Mouse (Mus musculus) ES-E14 (cell line): ENCODE data around the gene Rps6ka5. TPM values are rescaled to one million over a fixed set of nuclear protein-coding genes. Genes with fewer than 3 reads are reported as not detected.
A peak's percentile ranks its signal among the peaks of the same experiment; 100 is the strongest.

Experiments used
- DNase-seq: peaks from one replicate; pipeline ENCODE4 v3.0.0-alpha.2; 2013; ENCODE audit warnings: low read depth, low spot score
- H3K27ac ChIP-seq: 2 replicates; pipeline ENCODE4 v1.5.1; 2012; ENCODE audit warnings: low read depth, mild to moderate bottlenecking, low read length, moderate library complexity, mixed read lengths; ENCODE audit not compliant: poor library complexity, insufficient read depth, severe bottlenecking
- H3K36me3 ChIP-seq: 2 replicates; pipeline ENCODE4 v1.6.1; 2012; ENCODE audit warnings: mild to moderate bottlenecking, low read length, moderate library complexity, mixed read lengths; ENCODE audit not compliant: control insufficient read depth, poor library complexity, insufficient read depth, severe bottlenecking
- H3K4me1 ChIP-seq, 2 experiments: fragments of 150-350 bp in 1 of 2; sonication (generic) in 1 of 2; 2 replicates each; pipeline ENCODE4 v1.6.1; 2012; ENCODE audit warnings: low read length in 2 of 2, mild to moderate bottlenecking in 1 of 2, mixed read lengths in 1 of 2; ENCODE audit not compliant: control insufficient read depth in 2 of 2, insufficient read depth in 2 of 2, poor library complexity in 1 of 2
- H3K4me3 ChIP-seq, 2 experiments: fragments of 150-350 bp in 1 of 2; sonication (generic) in 1 of 2; 2 replicates each; pipeline ENCODE4 v1.5.1; 2012; ENCODE audit warnings: low read length in 2 of 2, low read depth in 1 of 2, mild to moderate bottlenecking in 1 of 2, mixed read lengths in 1 of 2; ENCODE audit not compliant: insufficient read depth in 1 of 2, poor library complexity in 1 of 2, severe bottlenecking in 1 of 2
- H3K9ac ChIP-seq: 2 replicates; pipeline ENCODE4 v1.6.1; 2012; ENCODE audit warnings: low read depth, mild to moderate bottlenecking, low read length, mixed read lengths; ENCODE audit not compliant: poor library complexity, insufficient read depth, severe bottlenecking
- H3K9me3 ChIP-seq: fragments of 150-350 bp; sonication (generic); 2 replicates; pipeline ENCODE4 v1.6.1; 2012; ENCODE audit warnings: low read depth, mild to moderate bottlenecking, low read length; ENCODE audit not compliant: control insufficient read depth, insufficient read depth
- CHD2 ChIP-seq: IDR thresholded peaks from 2 replicates; pipeline ENCODE4 v1.6.1; 2014; ENCODE audit warnings: mild to moderate bottlenecking, low read depth, low read length, inconsistent platforms
- HCFC1 ChIP-seq: IDR thresholded peaks from 2 replicates; pipeline ENCODE4 v1.6.1; 2012; ENCODE audit warnings: low read length, inconsistent platforms, borderline replicate concordance; ENCODE audit not compliant: insufficient read depth
- MAFK ChIP-seq: IDR thresholded peaks from 2 replicates; pipeline ENCODE4 v1.6.1; 2014; ENCODE audit warnings: mild to moderate bottlenecking, low read depth, low read length, inconsistent platforms; ENCODE audit not compliant: insufficient read depth
- ZC3H11A ChIP-seq: IDR thresholded peaks from 2 replicates; pipeline ENCODE4 v1.6.1; 2012; ENCODE audit warnings: low read depth, mild to moderate bottlenecking, inconsistent platforms, low read length, borderline replicate concordance
- ZNF384 ChIP-seq: IDR thresholded peaks from 2 replicates; pipeline ENCODE4 v1.6.1; 2012; ENCODE audit warnings: low read depth, low read length, inconsistent platforms
- in situ Hi-C, 2 experiments: fragments of 600-800 bp; cut with MboI; formaldehyde crosslinking; loops; one replicate each; pipeline ENCODE4 v1.15.1; 2025; ENCODE audit warnings: low sequenced_read_pairs in 2 of 2, inconsistent platforms in 1 of 2; ENCODE audit not compliant: unreplicated experiment in 2 of 2
- total RNA-seq: library from RNA; depleted of rRNA; stranded (reverse); fragments of 300-350 nt; gene quantifications from 2 replicates; pipeline ENCODE4 v1.2.3, GENCODE M21; 2012

Gene Rps6ka5
- total RNA-seq, 1 experiment, result 5.5 TPM

GRCm38 (mm10) chr12:100724182-100724581, 2.6 kb downstream of the Rps6ka5 start:
- Histone ChIP-seq H3K9ac (peak overlapping the region; percentile 57), H3K4me1 (peaks cover 2 to 6% of the 10 kb centered on the region in 2 experiments; a peak in 3 of 4 replicates), H3K4me3 (peak overlapping the region; percentile 79 to 87), H3K36me3 (no peaks in the 10 kb centered on the region), H3K9me3 (no peaks in the 10 kb centered on the region), H3K27ac (no peak overlapping the region)
- DNase-seq, result no peak
- in situ Hi-C loops, result no loop called here
- TF ChIP-seq HCFC1 (no peak), ZNF384 (no peak), ZC3H11A (no peak), MAFK (no peak), CHD2 (no peak)

DNA sequence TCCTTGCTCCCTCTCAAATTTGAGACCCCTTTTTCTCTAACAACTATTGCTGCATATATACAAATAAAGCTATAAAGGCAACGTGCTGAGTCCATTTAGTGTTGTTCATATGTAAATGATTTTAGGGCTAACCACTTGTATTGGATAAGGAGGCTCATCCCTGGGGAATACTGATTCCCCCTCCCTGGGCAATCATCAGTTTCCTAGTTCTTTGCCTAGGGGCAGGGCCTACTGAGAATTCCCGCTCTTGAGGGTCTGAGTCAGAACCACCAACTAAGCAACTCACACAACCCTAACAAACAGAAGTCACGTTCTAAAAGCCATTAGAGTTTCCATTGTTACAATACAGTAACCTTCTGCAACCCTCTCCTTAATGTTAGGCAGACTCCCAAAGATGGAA, 6.0 kb downstream of the Rps6ka5 start:
- no peak overlapping the region for H3K9ac ChIP-seq
- no peak overlapping the region for H3K4me3 ChIP-seq
- H3K36me3 ChIP-seq, result no peaks in the 10 kb centered on the region
- DNase-seq, result no peak
- TF ChIP-seq MAFK (no peak), ZNF384 (no peak), HCFC1 (no peak), ZC3H11A (no peak), CHD2 (no peak)
- H3K9me3 ChIP-seq, result no peaks in the 10 kb centered on the region
- H3K4me1 ChIP-seq, result peaks cover under 1 to 6% of the 10 kb centered on the region in 2 experiments; a peak in 1 of 4 replicates
- no peak overlapping the region for H3K27ac ChIP-seq
- in situ Hi-C loops, result no loop called here

DNA sequence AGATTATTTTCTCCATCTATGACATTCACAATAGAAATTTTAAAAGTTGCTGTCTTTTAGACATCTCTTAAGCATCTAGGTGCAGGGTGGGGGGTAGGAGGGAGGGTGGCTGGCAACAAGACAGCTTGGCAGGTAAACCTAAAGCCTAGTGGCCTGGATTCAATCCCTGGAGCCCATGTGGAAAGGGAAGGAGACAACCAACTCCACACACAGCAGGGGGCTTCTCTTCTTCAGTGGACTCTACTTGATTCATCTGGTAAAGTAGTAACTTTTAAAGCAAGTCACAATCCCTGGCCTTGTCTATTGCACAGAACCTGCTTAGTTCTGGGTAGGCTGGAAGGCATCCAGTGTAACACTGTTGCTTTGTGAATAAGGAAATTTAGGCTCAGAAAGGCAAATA, 9.3 kb downstream of the Rps6ka5 start:
- Histone ChIP-seq H3K9ac (no peak overlapping the region), H3K27ac (no peak overlapping the region), H3K36me3 (no peaks in the 10 kb centered on the region; the same call in 1 of the 2 replicates), H3K9me3 (no peaks in the 10 kb centered on the region), H3K4me3 (no peak overlapping the region), H3K4me1 (0 out of 4 replicates have a peak, but pooled peaks cover 0 to 4% of the 10 kb centered on the region in 2 experiments)
- DNase-seq, result no peak
- in situ Hi-C loops, result no loop called here
- TF ChIP-seq MAFK, result no peak
- TF ChIP-seq CHD2, result no peak
- no peak for TF ChIP-seq HCFC1
- no peak for TF ChIP-seq ZNF384
- TF ChIP-seq ZC3H11A, result no peak

- in situ Hi-C loops, result no loop called here
- no peak overlapping the region for H3K27ac ChIP-seq
- no peak for DNase-seq
- no peaks in the 10 kb centered on the region for H3K9me3 ChIP-seq
- TF ChIP-seq ZNF384 (no peak), MAFK (no peak), CHD2 (no peak), HCFC1 (no peak), ZC3H11A (no peak)
- no peak overlapping the region for H3K9ac ChIP-seq
- no peaks in the 10 kb centered on the region; the same call in 1 of the 2 replicates for H3K36me3 ChIP-seq
- H3K4me3 ChIP-seq, result no peak overlapping the region
- H3K4me1 ChIP-seq, result 0 out of 4 replicates have a peak, but pooled peaks cover 0 to 4% of the 10 kb centered on the region in 2 experiments
These were observed 9.8 kb downstream of the Rps6ka5 start for GRCm38 (mm10) chr12:100716969-100717368.
